Mouse (Mus musculus): ENCODE measurements around the gene Lurap1. TPM values are rescaled to one million over a fixed set of nuclear protein-coding genes. Genes with fewer than 3 reads are reported as not detected.

The Lurap1 gene
- polyA plus RNA-seq, 1 experiment from 2014 or later = 2.4 TPM

- 26% methylated on average over 2 of the region's 2 CpGs for WGBS
- Histone ChIP-seq H3K4me3 (replicated peaks) (no peak overlapping the region), H3K4me1 (no peaks in the 10 kb centered on the region), H3K27ac (no peak overlapping the region), H3K27me3 (replicated peaks) (no peaks in the 10 kb centered on the region), H3K9ac (no peak overlapping the region), H3K36me3 (0 out of 2 replicates have a peak, but pooled peaks cover 3% of the 10 kb centered on the region), H3K9me3 (no peaks in the 10 kb centered on the region), H3K4me2 (no peak overlapping the region)
- ATAC-seq (ENCODE audit: insufficient read depth, low FRiP score, low read depth) = no peak
Measured at GRCm38 (mm10) chr4:116134990-116135389, 16.1 kb downstream of the Lurap1 start.

- WGBS = 70% methylated on average over 4 of the region's 4 CpGs
- Histone ChIP-seq H3K9ac (no peak overlapping the region), H3K27me3 (replicated peaks) (no peaks in the 10 kb centered on the region), H3K4me2 (no peak overlapping the region), H3K9me3 (no peaks in the 10 kb centered on the region), H3K27ac (no peak overlapping the region), H3K4me3 (replicated peaks) (no peak overlapping the region), H3K4me1 (no peaks in the 10 kb centered on the region), H3K36me3 (0 out of 2 replicates have a peak, but pooled peaks cover 3% of the 10 kb centered on the region)
- ATAC-seq (ENCODE audit: insufficient read depth, low FRiP score, low read depth) = no peak
Measured at GRCm38 (mm10) chr4:116133126-116133525, 18.0 kb downstream of the Lurap1 start.

- no peaks in the 10 kb centered on the region for H3K9me3 ChIP-seq
- H3K27me3 ChIP-seq (replicated peaks) = no peaks in the 10 kb centered on the region
- no peak overlapping the region for H3K4me2 ChIP-seq
- H3K9ac ChIP-seq = no peak overlapping the region
- H3K36me3 ChIP-seq = no peaks in the 10 kb centered on the region
- ATAC-seq (ENCODE audit: insufficient read depth, low FRiP score, low read depth) = no peak
- 85% methylated on average over 6 of the region's 6 CpGs for WGBS
- H3K27ac ChIP-seq = no peak overlapping the region
- peaks cover 3% of the 10 kb centered on the region for H3K4me1 ChIP-seq
- no peak overlapping the region for H3K4me3 ChIP-seq (replicated peaks)
Measured at GRCm38 (mm10) chr4:116127956-116128355, 23.2 kb downstream of the Lurap1 start.

- Histone ChIP-seq H3K4me1 (peaks cover 8% of the 10 kb centered on the region), H3K27ac (0 out of 2 replicates have a peak overlapping the region, but pooled peaks have one; percentile 16), H3K9me3 (no peaks in the 10 kb centered on the region), H3K4me3 (replicated peaks) (no peak overlapping the region), H3K36me3 (no peaks in the 10 kb centered on the region), H3K9ac (no peak overlapping the region), H3K27me3 (replicated peaks) (no peaks in the 10 kb centered on the region), H3K4me2 (no peak overlapping the region)
- whole genome bisulfite sequencing = 76% methylated on average over 4 of the region's 4 CpGs
- ATAC-seq (ENCODE audit: insufficient read depth, low FRiP score, low read depth) = no peak
Measured at GRCm38 (mm10) chr4:116125803-116126386, 25.2 kb downstream of the Lurap1 start.

- peak within 1 kb of the TSS; percentile 48 for H3K9ac ChIP-seq
- ATAC-seq (ENCODE audit: insufficient read depth, low FRiP score, low read depth) = peak; percentile 95
- 6% methylated on average over 24 of the region's 24 CpGs for WGBS
- H3K27me3 ChIP-seq (replicated peaks) = no peaks in the 10 kb centered on the region
- H3K36me3 ChIP-seq = no peaks in the 10 kb centered on the region
- peak within 1 kb of the TSS; percentile 60; the same call in 1 of the 2 replicates for H3K27ac ChIP-seq
- H3K4me1 ChIP-seq = peaks cover 8% of the 10 kb centered on the region
- peak within 1 kb of the TSS; percentile 60 for H3K4me2 ChIP-seq
- peak within 1 kb of the TSS; percentile 61 for H3K4me3 ChIP-seq (replicated peaks)
- H3K9me3 ChIP-seq = no peaks in the 10 kb centered on the region
Measured at GRCm38 (mm10) chr4:116123602-116124519, 27.3 kb downstream of the Lurap1 start, which contains the start of the genes Rad54l and Pomgnt1. Rad54l (minus strand) TSS chr4:116123690. Pomgnt1 (plus strand) TSS chr4:116123840.

- Histone ChIP-seq H3K27ac (no peak overlapping the region), H3K4me1 (peaks cover 8% of the 10 kb centered on the region), H3K4me3 (replicated peaks) (peak overlapping the region; percentile 61), H3K9ac (peak overlapping the region; percentile 48; the same call in 1 of the 2 replicates), H3K27me3 (replicated peaks) (no peaks in the 10 kb centered on the region), H3K9me3 (no peaks in the 10 kb centered on the region), H3K36me3 (no peaks in the 10 kb centered on the region), H3K4me2 (peak overlapping the region; percentile 60)
- ATAC-seq (ENCODE audit: insufficient read depth, low FRiP score, low read depth) = no peak
- WGBS = 0% methylated on average over 1 of the region's 1 CpGs
Measured at GRCm38 (mm10) chr4:116122762-116123161, 28.4 kb downstream of the Lurap1 start.

- no peak for ATAC-seq (ENCODE audit: insufficient read depth, low FRiP score, low read depth)
- no peak overlapping the region for H3K27ac ChIP-seq
- no peak overlapping the region for H3K9ac ChIP-seq
- WGBS = 86% methylated on average over 2 of the region's 2 CpGs
- H3K4me1 ChIP-seq = no peaks in the 10 kb centered on the region
- no peaks in the 10 kb centered on the region for H3K36me3 ChIP-seq
- H3K4me2 ChIP-seq = no peak overlapping the region
- H3K9me3 ChIP-seq = no peaks in the 10 kb centered on the region
- no peak overlapping the region for H3K4me3 ChIP-seq (replicated peaks)
- no peaks in the 10 kb centered on the region for H3K27me3 ChIP-seq (replicated peaks)
Measured at GRCm38 (mm10) chr4:116111486-116111885, 39.7 kb downstream of the Lurap1 start.

- Histone ChIP-seq H3K27me3 (replicated peaks) (no peaks in the 10 kb centered on the region), H3K9me3 (no peaks in the 10 kb centered on the region), H3K4me2 (no peak overlapping the region), H3K36me3 (no peaks in the 10 kb centered on the region), H3K4me1 (no peaks in the 10 kb centered on the region), H3K9ac (no peak overlapping the region), H3K27ac (no peak overlapping the region), H3K4me3 (replicated peaks) (no peak overlapping the region)
- no peak for ATAC-seq (ENCODE audit: insufficient read depth, low FRiP score, low read depth)
- 89% methylated on average over 6 of the region's 6 CpGs for WGBS
Measured at GRCm38 (mm10) chr4:116110695-116111094, 40.4 kb downstream of the Lurap1 start.

GRCm38 (mm10) chr4:116105278-116105677, 45.9 kb downstream of the Lurap1 start:
- no peak for ATAC-seq (ENCODE audit: insufficient read depth, low FRiP score, low read depth)
- H3K4me1 ChIP-seq = no peaks in the 10 kb centered on the region
- no peaks in the 10 kb centered on the region for H3K9me3 ChIP-seq
- H3K9ac ChIP-seq = no peak overlapping the region
- no peaks in the 10 kb centered on the region for H3K27me3 ChIP-seq (replicated peaks)
- H3K27ac ChIP-seq = no peak overlapping the region
- H3K4me3 ChIP-seq (replicated peaks) = no peak overlapping the region
- WGBS = 93% methylated on average over 5 of the region's 5 CpGs
- H3K4me2 ChIP-seq = no peak overlapping the region
- H3K36me3 ChIP-seq = 0 out of 2 replicates have a peak, but pooled peaks cover 7% of the 10 kb centered on the region

- Histone ChIP-seq H3K27ac (no peak overlapping the region), H3K9me3 (no peaks in the 10 kb centered on the region), H3K36me3 (peaks cover 44% of the 10 kb centered on the region), H3K4me1 (no peaks in the 10 kb centered on the region), H3K4me3 (replicated peaks) (no peak overlapping the region), H3K9ac (no peak overlapping the region), H3K27me3 (replicated peaks) (no peaks in the 10 kb centered on the region), H3K4me2 (no peak overlapping the region)
- ATAC-seq (ENCODE audit: insufficient read depth, low FRiP score, low read depth) = peak; percentile 47; the same call in 1 of the 2 replicates
- 74% methylated on average over 7 of the region's 7 CpGs for WGBS
Measured at GRCm38 (mm10) chr4:116100959-116101358, 50.2 kb downstream of the Lurap1 start.

GRCm38 (mm10) chr4:116097211-116097610, 53.9 kb downstream of the Lurap1 start:
- Histone ChIP-seq H3K4me2 (no peak overlapping the region), H3K36me3 (peaks cover 67% of the 10 kb centered on the region), H3K27ac (no peak overlapping the region), H3K9ac (no peak overlapping the region), H3K4me1 (no peaks in the 10 kb centered on the region), H3K27me3 (replicated peaks) (no peaks in the 10 kb centered on the region), H3K9me3 (no peaks in the 10 kb centered on the region), H3K4me3 (replicated peaks) (no peak overlapping the region)
- WGBS = 67% methylated on average over 8 of the region's 8 CpGs
- 0 out of 2 replicates have a peak, but pooled peaks have one; percentile 21 for ATAC-seq (ENCODE audit: insufficient read depth, low FRiP score, low read depth)

- no peak overlapping the region for H3K27ac ChIP-seq
- ATAC-seq (ENCODE audit: insufficient read depth, low FRiP score, low read depth) = no peak
- 92% methylated on average over 10 of the region's 10 CpGs for WGBS
- H3K9me3 ChIP-seq = no peaks in the 10 kb centered on the region
- H3K36me3 ChIP-seq = peaks cover 74% of the 10 kb centered on the region
- no peaks in the 10 kb centered on the region for H3K4me1 ChIP-seq
- no peak overlapping the region for H3K4me2 ChIP-seq
- H3K4me3 ChIP-seq (replicated peaks) = no peak overlapping the region
- no peak overlapping the region for H3K9ac ChIP-seq
- H3K27me3 ChIP-seq (replicated peaks) = no peaks in the 10 kb centered on the region
Measured at GRCm38 (mm10) chr4:116096291-116096690, 54.8 kb downstream of the Lurap1 start.

Data from stomach, embryonic 15.5 days (tissue).